Mouse (Mus musculus) C2C12 (cell line): ENCODE results near the gene C87436. TPM values are rescaled to one million over a fixed set of nuclear protein-coding genes. Genes with fewer than 3 reads are reported as not detected.

ENCODE experiments used
- H3K27me3 ChIP-seq: one replicate; pipeline ENCODE4 v1.6.1; 2011; ENCODE audit not compliant: control insufficient read depth, insufficient read depth, insufficient read length
- H3K36me3 ChIP-seq: one replicate; pipeline ENCODE4 v1.6.1; 2011; ENCODE audit not compliant: control insufficient read depth, insufficient read depth
- H3K4me3 ChIP-seq: one replicate; pipeline ENCODE4 v1.5.1; 2011; ENCODE audit warnings: mild to moderate bottlenecking, control low read depth; ENCODE audit not compliant: poor library complexity, insufficient read depth, severe bottlenecking
- H3K79me2 ChIP-seq: one replicate; pipeline ENCODE4 v1.6.1; 2011; ENCODE audit not compliant: control insufficient read depth, insufficient read depth
- H3K79me3 ChIP-seq: one replicate; pipeline ENCODE4 v1.6.1; 2011; ENCODE audit warnings: low read depth, control low read depth
- H3ac ChIP-seq: one replicate; pipeline ENCODE3; 2011; ENCODE audit warnings: low read depth; ENCODE audit not compliant: control insufficient read depth, insufficient read length
- CEBPB ChIP-seq: IDR thresholded peaks from one replicate; pipeline ENCODE4 v1.6.1; 2011; ENCODE audit warnings: low read depth, mild to moderate bottlenecking, control low read depth, moderate library complexity
- CTCF ChIP-seq: IDR thresholded peaks from one replicate; pipeline ENCODE4 v1.5.1; 2011; ENCODE audit not compliant: control insufficient read depth, insufficient read depth, insufficient read length
- FOSL1 ChIP-seq: IDR thresholded peaks from one replicate; pipeline ENCODE4 v1.8.0; 2011; ENCODE audit warnings: mild to moderate bottlenecking, low read length; ENCODE audit not compliant: poor library complexity, insufficient read depth, severe bottlenecking
- MAX ChIP-seq: IDR thresholded peaks from one replicate; pipeline ENCODE4 v1.6.1; 2011; ENCODE audit warnings: mild to moderate bottlenecking, control low read depth
- MYOD1 ChIP-seq: IDR thresholded peaks from one replicate; pipeline ENCODE4 v1.6.1; 2011; ENCODE audit warnings: low read depth; ENCODE audit not compliant: control insufficient read depth, insufficient read length
- MYOG ChIP-seq: IDR thresholded peaks from one replicate; pipeline ENCODE4 v1.6.1; 2011; ENCODE audit not compliant: control insufficient read depth, insufficient read length; ENCODE audit errors: extremely low read depth
- USF1 ChIP-seq: IDR thresholded peaks from one replicate; pipeline ENCODE4 v1.6.1; 2011; ENCODE audit warnings: low read depth, mild to moderate bottlenecking, control low read depth, moderate library complexity
- polyA plus RNA-seq: library from polyadenylated mRNA; unstranded; fragments of >200 nt; fragmentation: generic; extraction: Trizol; gene quantifications from one replicate; pipeline ENCODE4 v1.2.1, GENCODE M21; 2012; ENCODE audit warnings: missing spikeins

Gene C87436
- polyA plus RNA-seq, 1 experiment: 10.4 TPM

- H3K36me3 ChIP-seq: no peaks in the 10 kb centered on the region
- TF ChIP-seq CTCF (no peak), MYOG (no peak), MYOD1 (no peak), CEBPB (no peak), FOSL1 (no peak), USF1 (no peak), MAX (no peak)
- H3K79me2 ChIP-seq: no peaks in the 10 kb centered on the region
- no peak overlapping the region for H3K4me3 ChIP-seq
- no peaks in the 10 kb centered on the region for H3K79me3 ChIP-seq
- H3K27me3 ChIP-seq: no peaks in the 10 kb centered on the region
- no peak overlapping the region for H3ac ChIP-seq
Measured at GRCm38 (mm10) chr6:86495661-86496060, 57.5 kb downstream of the C87436 start.

GRCm38 (mm10) chr6:86496127-86496526 is 58.0 kb downstream of the C87436 start:
- H3K79me3 ChIP-seq: no peaks in the 10 kb centered on the region
- H3K36me3 ChIP-seq: no peaks in the 10 kb centered on the region
- TF ChIP-seq CEBPB (no peak), CTCF (no peak), MYOG (no peak), FOSL1 (no peak), MYOD1 (no peak)
- no peak overlapping the region for H3K4me3 ChIP-seq
- H3ac ChIP-seq: no peak overlapping the region
- no peaks in the 10 kb centered on the region for H3K79me2 ChIP-seq
- no peaks in the 10 kb centered on the region for H3K27me3 ChIP-seq

GRCm38 (mm10) chr6:86496585-86496984 is 58.4 kb downstream of the C87436 start:
- TF ChIP-seq MAX (no peak), CEBPB (no peak), MYOG (no peak), MYOD1 (no peak), USF1 (no peak), FOSL1 (no peak), CTCF (no peak)
- Histone ChIP-seq H3ac (no peak overlapping the region), H3K79me2 (no peaks in the 10 kb centered on the region), H3K36me3 (no peaks in the 10 kb centered on the region), H3K27me3 (no peaks in the 10 kb centered on the region), H3K4me3 (no peak overlapping the region), H3K79me3 (no peaks in the 10 kb centered on the region)

GRCm38 (mm10) chr6:86497071-86497815 is 59.1 kb downstream of the C87436 start:
- no peak for TF ChIP-seq CTCF
- TF ChIP-seq USF1: no peak
- TF ChIP-seq MYOD1: no peak
- TF ChIP-seq MYOG: no peak
- TF ChIP-seq FOSL1: no peak
- TF ChIP-seq CEBPB: no peak
- Histone ChIP-seq H3K27me3 (no peaks in the 10 kb centered on the region), H3K4me3 (no peak overlapping the region), H3K36me3 (no peaks in the 10 kb centered on the region), H3K79me3 (no peaks in the 10 kb centered on the region), H3ac (peak overlapping the region; percentile 18), H3K79me2 (no peaks in the 10 kb centered on the region)

GRCm38 (mm10) chr6:86497942-86498732 is 60.0 kb downstream of the C87436 start:
- Histone ChIP-seq H3K27me3 (no peaks in the 10 kb centered on the region), H3ac (no peak overlapping the region), H3K4me3 (no peak overlapping the region), H3K79me2 (no peaks in the 10 kb centered on the region), H3K36me3 (no peaks in the 10 kb centered on the region), H3K79me3 (no peaks in the 10 kb centered on the region)
- TF ChIP-seq FOSL1 (no peak), MAX (no peak), CEBPB (no peak), USF1 (no peak), MYOD1 (no peak), CTCF (no peak), MYOG (no peak)
